Mouse (Mus musculus) cerebellum, adult 2 months (tissue): ENCODE measurements around the gene Nfya.

Experiments
- CTCF ChIP-seq: fragments of 200-500 bp; IDR thresholded peaks from 2 replicates; pipeline ENCODE4 v1.5.1; 2011; ENCODE audit warnings: low read depth, mild to moderate bottlenecking, control low read depth, low read length, moderate library complexity, borderline replicate concordance; ENCODE audit not compliant: insufficient read depth
- POLR2A ChIP-seq: fragments of 200-500 bp; IDR thresholded peaks from 2 replicates; pipeline ENCODE4 v1.6.1; 2011; ENCODE audit warnings: low read length, control low read depth, borderline replicate concordance; ENCODE audit not compliant: insufficient read depth

GRCm38 (mm10) chr17:48418174-48418573 lies 8.5 kb upstream of the Nfya start:
- no peak for TF ChIP-seq POLR2A
- no peak for TF ChIP-seq CTCF
